Mouse (Mus musculus) C2C12 (cell line): Measurements from ENCODE around the gene Ifna4. TPM values are rescaled to one million over a fixed set of nuclear protein-coding genes. Genes with fewer than 3 reads are reported as not detected.

Source experiments
- H3K27me3 ChIP-seq: one replicate; pipeline ENCODE4 v1.6.1; 2011; ENCODE audit not compliant: control insufficient read depth, insufficient read depth, insufficient read length
- H3K36me3 ChIP-seq: one replicate; pipeline ENCODE4 v1.6.1; 2011; ENCODE audit not compliant: control insufficient read depth, insufficient read depth
- H3K4me3 ChIP-seq: one replicate; pipeline ENCODE4 v1.5.1; 2011; ENCODE audit warnings: mild to moderate bottlenecking, control low read depth; ENCODE audit not compliant: poor library complexity, insufficient read depth, severe bottlenecking
- H3K79me2 ChIP-seq: one replicate; pipeline ENCODE4 v1.6.1; 2011; ENCODE audit not compliant: control insufficient read depth, insufficient read depth
- H3K79me3 ChIP-seq: one replicate; pipeline ENCODE4 v1.6.1; 2011; ENCODE audit warnings: low read depth, control low read depth
- H3ac ChIP-seq: one replicate; pipeline ENCODE3; 2011; ENCODE audit warnings: low read depth; ENCODE audit not compliant: control insufficient read depth, insufficient read length
- CEBPB ChIP-seq: IDR thresholded peaks from one replicate; pipeline ENCODE4 v1.6.1; 2011; ENCODE audit warnings: low read depth, mild to moderate bottlenecking, control low read depth, moderate library complexity
- CTCF ChIP-seq: IDR thresholded peaks from one replicate; pipeline ENCODE4 v1.5.1; 2011; ENCODE audit not compliant: control insufficient read depth, insufficient read depth, insufficient read length
- FOSL1 ChIP-seq: IDR thresholded peaks from one replicate; pipeline ENCODE4 v1.8.0; 2011; ENCODE audit warnings: mild to moderate bottlenecking, low read length; ENCODE audit not compliant: poor library complexity, insufficient read depth, severe bottlenecking
- MAX ChIP-seq: IDR thresholded peaks from one replicate; pipeline ENCODE4 v1.6.1; 2011; ENCODE audit warnings: mild to moderate bottlenecking, control low read depth
- MYOD1 ChIP-seq: IDR thresholded peaks from one replicate; pipeline ENCODE4 v1.6.1; 2011; ENCODE audit warnings: low read depth; ENCODE audit not compliant: control insufficient read depth, insufficient read length
- MYOG ChIP-seq: IDR thresholded peaks from one replicate; pipeline ENCODE4 v1.6.1; 2011; ENCODE audit not compliant: control insufficient read depth, insufficient read length; ENCODE audit errors: extremely low read depth
- USF1 ChIP-seq: IDR thresholded peaks from one replicate; pipeline ENCODE4 v1.6.1; 2011; ENCODE audit warnings: low read depth, mild to moderate bottlenecking, control low read depth, moderate library complexity
- polyA plus RNA-seq: library from polyadenylated mRNA; unstranded; fragments of >200 nt; fragmentation: generic; extraction: Trizol; gene quantifications from one replicate; pipeline ENCODE4 v1.2.1, GENCODE M21; 2012; ENCODE audit warnings: missing spikeins

Ifna4 gene
- polyA plus RNA-seq, 1 experiment, result not detected

DNA sequence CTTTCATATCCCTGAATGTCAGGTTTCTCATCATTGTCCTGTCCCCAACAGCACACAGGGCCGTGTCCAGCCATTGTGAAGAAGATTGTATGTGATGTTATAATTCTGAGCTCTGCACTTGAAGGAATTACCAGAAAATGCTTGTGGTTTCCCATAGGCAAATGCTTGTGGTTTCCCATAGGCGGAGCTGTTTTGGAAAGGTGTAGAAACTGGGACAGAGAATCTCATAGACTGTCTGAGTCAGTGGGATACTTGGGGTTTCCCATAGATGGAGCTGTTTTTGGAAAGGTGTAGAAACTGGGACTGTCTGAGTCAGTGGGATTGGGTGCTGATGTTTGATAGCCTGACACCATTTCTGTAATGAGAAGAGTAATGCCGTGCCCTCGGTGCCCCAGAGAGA lies 34.9 kb downstream of the Ifna4 start:
- Histone ChIP-seq H3K79me3 (no peaks in the 10 kb centered on the region), H3K79me2 (no peaks in the 10 kb centered on the region)
- TF ChIP-seq CTCF (no peak), FOSL1 (no peak), MYOD1 (no peak), MYOG (no peak), USF1 (no peak), CEBPB (no peak), MAX (no peak)

GRCm38 (mm10) chr4:88878246-88878645 lies 36.6 kb downstream of the Ifna4 start:
- no peaks in the 10 kb centered on the region for H3K27me3 ChIP-seq
- no peaks in the 10 kb centered on the region for H3K79me3 ChIP-seq
- H3K36me3 ChIP-seq, result no peaks in the 10 kb centered on the region
- no peak overlapping the region for H3ac ChIP-seq
- TF ChIP-seq MYOD1 (no peak), MYOG (no peak), USF1 (no peak), CTCF (no peak), FOSL1 (no peak), CEBPB (no peak), MAX (no peak)
- H3K4me3 ChIP-seq, result no peak overlapping the region
- no peaks in the 10 kb centered on the region for H3K79me2 ChIP-seq

More for the DNA sequence above, 34.9 kb downstream of the Ifna4 start:
- Histone ChIP-seq H3K4me3 (no peak overlapping the region), H3ac (no peak overlapping the region), H3K27me3 (no peaks in the 10 kb centered on the region), H3K36me3 (no peaks in the 10 kb centered on the region)

DNA sequence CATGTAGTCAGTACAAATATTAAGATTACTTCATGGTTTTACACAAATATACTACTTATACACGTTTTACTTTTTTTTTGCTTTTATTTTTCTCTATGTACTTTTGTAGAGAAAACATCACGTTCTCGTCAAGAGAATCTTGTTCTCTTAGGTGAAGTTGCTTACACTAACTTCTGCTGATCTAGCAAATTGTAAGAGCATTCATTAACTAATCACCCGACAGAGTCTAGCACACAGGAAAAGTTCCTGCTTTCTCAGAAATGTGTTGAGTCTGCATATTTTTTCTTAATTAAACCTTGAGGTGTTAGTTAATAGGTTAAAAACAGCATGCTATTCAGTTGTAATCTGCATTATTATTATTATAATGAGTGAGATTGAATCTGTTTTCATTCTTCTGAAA lies 37.1 kb downstream of the Ifna4 start:
- no peaks in the 10 kb centered on the region for H3K36me3 ChIP-seq
- H3K79me3 ChIP-seq, result no peaks in the 10 kb centered on the region
- no peaks in the 10 kb centered on the region for H3K79me2 ChIP-seq
- no peaks in the 10 kb centered on the region for H3K27me3 ChIP-seq
- no peak overlapping the region for H3K4me3 ChIP-seq
- TF ChIP-seq CEBPB (no peak), CTCF (no peak), FOSL1 (no peak), MYOG (no peak)
- H3ac ChIP-seq, result no peak overlapping the region

GRCm38 (mm10) chr4:88880101-88880500 lies 38.4 kb downstream of the Ifna4 start, which contains the start of gene Ifne:
TSS of gene Ifne (minus strand) at chr4:88880201.
- no peak for TF ChIP-seq CTCF
- no peak for TF ChIP-seq CEBPB
- no peak for TF ChIP-seq USF1
- TF ChIP-seq FOSL1, result no peak
- TF ChIP-seq MYOD1, result no peak
- TF ChIP-seq MYOG, result no peak
- TF ChIP-seq MAX, result no peak
- no peak within 1 kb of the TSS for H3ac ChIP-seq
- no peaks in the 10 kb centered on the region for H3K27me3 ChIP-seq
- no peaks in the 10 kb centered on the region for H3K36me3 ChIP-seq
- no peaks in the 10 kb centered on the region for H3K79me2 ChIP-seq
- no peak within 1 kb of the TSS for H3K4me3 ChIP-seq
- no peaks in the 10 kb centered on the region for H3K79me3 ChIP-seq

- Histone ChIP-seq H3K79me2 (no peaks in the 10 kb centered on the region), H3K36me3 (no peaks in the 10 kb centered on the region), H3ac (no peak overlapping the region), H3K4me3 (no peak overlapping the region), H3K79me3 (no peaks in the 10 kb centered on the region), H3K27me3 (no peaks in the 10 kb centered on the region)
- TF ChIP-seq CEBPB (no peak), MAX (no peak), MYOG (no peak), MYOD1 (no peak), FOSL1 (no peak), CTCF (no peak), USF1 (no peak)
Observed at GRCm38 (mm10) chr4:88888236-88888635, 46.6 kb downstream of the Ifna4 start.

Other genes with a start within 250 kb of the Ifna4 start
- gene Ifna9, start 249.5 kb upstream of the Ifna4 start, polyA plus RNA-seq, result not detected
- not detected for gene Ifna12, start 238.5 kb upstream of the Ifna4 start, polyA plus RNA-seq
- not detected for gene C87499, start 207.4 kb upstream of the Ifna4 start, polyA plus RNA-seq
- not detected for gene Ifna13, start 197.4 kb upstream of the Ifna4 start, polyA plus RNA-seq
- not detected for gene Ifna16, start 164.9 kb upstream of the Ifna4 start, polyA plus RNA-seq
- not detected for gene Ifna2, start 157.9 kb upstream of the Ifna4 start, polyA plus RNA-seq
- gene Ifnab, start 150.5 kb upstream of the Ifna4 start, polyA plus RNA-seq, result not detected
- gene Gm26566, start 120.1 kb upstream of the Ifna4 start, polyA plus RNA-seq, result 1.9 TPM
- 11.6 TPM for gene Klhl9, start 119.4 kb upstream of the Ifna4 start, polyA plus RNA-seq
- not detected for gene Gm13271, start 87.0 kb upstream of the Ifna4 start, polyA plus RNA-seq
- gene Gm13283, start 81.7 kb upstream of the Ifna4 start, polyA plus RNA-seq, result not detected
- 1.3 TPM for gene Gm13290, start 68.0 kb upstream of the Ifna4 start, polyA plus RNA-seq
- gene Gm13289, start 64.9 kb upstream of the Ifna4 start, polyA plus RNA-seq, result not detected
- not detected for gene Gm13272, start 62.0 kb upstream of the Ifna4 start, polyA plus RNA-seq
- gene Ifnz, start 59.7 kb upstream of the Ifna4 start, polyA plus RNA-seq, result not detected
- gene Gm13276, start 56.2 kb upstream of the Ifna4 start, polyA plus RNA-seq, result 0.92 TPM
- gene Gm13277, start 53.2 kb upstream of the Ifna4 start, polyA plus RNA-seq, result not detected
- gene Gm13278, start 50.3 kb upstream of the Ifna4 start, polyA plus RNA-seq, result not detected
- gene Gm13275, start 47.4 kb upstream of the Ifna4 start, polyA plus RNA-seq, result 0.42 TPM
- not detected for gene Gm13279, start 44.5 kb upstream of the Ifna4 start, polyA plus RNA-seq
- not detected for gene Gm13285, start 42.2 kb upstream of the Ifna4 start, polyA plus RNA-seq
- gene Gm13287, start 38.6 kb upstream of the Ifna4 start, polyA plus RNA-seq, result 0.42 TPM
- 0.18 TPM for gene Gm13288, start 36.3 kb upstream of the Ifna4 start, polyA plus RNA-seq
- gene Ifna7, start 25.6 kb upstream of the Ifna4 start, polyA plus RNA-seq, result not detected
- gene Ifna11, start 21.9 kb upstream of the Ifna4 start, polyA plus RNA-seq, result not detected
- not detected for gene Ifna6, start 14.4 kb upstream of the Ifna4 start, polyA plus RNA-seq
- not detected for gene Ifna5, start 6.3 kb upstream of the Ifna4 start, polyA plus RNA-seq
- not detected for gene Ifna1, start 8.2 kb downstream of the Ifna4 start, polyA plus RNA-seq
- not detected for gene Ifne, start 38.3 kb downstream of the Ifna4 start, polyA plus RNA-seq